Mouse (Mus musculus) left cerebral cortex, adult 18-20 months (tissue): ENCODE measurements around the gene Caps2. TPM values are rescaled to one million over a fixed set of nuclear protein-coding genes. Genes with fewer than 3 reads are reported as not detected.
"Not testable (repeated sequence)": the region's sequence is repeated elsewhere in the genome, so short reads cannot be mapped to it uniquely, and the experiment has no call there.

ENCODE experiments used
- DNase-seq, 2 experiments: peaks; one replicate each; pipeline ENCODE4 v3.0.0; 2021 to 2022; ENCODE audit warnings: low spot score in 2 of 2, mixed read lengths in 1 of 2
- long read RNA-seq, 2 experiments: library from polyadenylated mRNA; stranded (forward); transcript quantifications; one replicate each; pipeline ENCODE4 v2.0.0; 2021
- total RNA-seq, 2 experiments: library from RNA; stranded (reverse); gene quantifications; 2 replicates each; pipeline ENCODE4 v1.2.3; 2021

The Caps2 gene
- total RNA-seq = under 1 TPM in 1 of 2 experiments, not detected in 1; 0.16 TPM
- long read RNA-seq, experiment 1 = 0 reads
- long read RNA-seq, experiment 2 = 0 reads

- no peak for DNase-seq
These were observed at the start of gene Caps2 for GRCm38 (mm10) chr10:112163168-112163766. Gene Caps2, plus strand, starts transcription at chr10:112163621.

GRCm38 (mm10) chr10:112125090-112125489 is 38.3 kb upstream of the Caps2 start:
- DNase-seq = not testable (repeated sequence)

- DNase-seq = not testable (repeated sequence)
These were observed 35.7 kb upstream of the Caps2 start for GRCm38 (mm10) chr10:112127682-112128230.

GRCm38 (mm10) chr10:112132194-112132593 is 31.2 kb upstream of the Caps2 start:
- no peak for DNase-seq

GRCm38 (mm10) chr10:112138050-112138870 is 25.2 kb upstream of the Caps2 start:
- DNase-seq = peak; percentile 18 to 22

- DNase-seq = no peak
These were observed 24.5 kb upstream of the Caps2 start for GRCm38 (mm10) chr10:112138871-112139430.

- DNase-seq = no peak
These were observed 23.6 kb upstream of the Caps2 start for GRCm38 (mm10) chr10:112139834-112140233.

GRCm38 (mm10) chr10:112159882-112160560 is 3.4 kb upstream of the Caps2 start, which contains the start of gene Glipr1l3:
Gene Glipr1l3, minus strand, starts transcription at chr10:112160327.
- DNase-seq = peak; percentile 93 to 94

GRCm38 (mm10) chr10:112177027-112177426 is 13.6 kb downstream of the Caps2 start:
- DNase-seq = not testable (repeated sequence)

- not testable (repeated sequence) for DNase-seq
These were observed 30.5 kb downstream of the Caps2 start for GRCm38 (mm10) chr10:112193919-112194318.

GRCm38 (mm10) chr10:112203463-112203862 is 40.0 kb downstream of the Caps2 start:
- DNase-seq = peak; percentile 51 to 63

- DNase-seq = no peak
These were observed 63.7 kb downstream of the Caps2 start for GRCm38 (mm10) chr10:112227073-112227472.

GRCm38 (mm10) chr10:112229091-112229843 is 65.8 kb downstream of the Caps2 start:
- DNase-seq = not testable (repeated sequence)

- not testable (repeated sequence) for DNase-seq
These were observed 69.3 kb downstream of the Caps2 start for GRCm38 (mm10) chr10:112232733-112233132.

- not testable (repeated sequence) for DNase-seq
These were observed 72.0 kb downstream of the Caps2 start for GRCm38 (mm10) chr10:112235396-112235940.

GRCm38 (mm10) chr10:112248273-112248672 is 84.9 kb downstream of the Caps2 start:
- DNase-seq = no peak

GRCm38 (mm10) chr10:112263467-112263866 is 100.0 kb downstream of the Caps2 start:
- DNase-seq = peak; percentile 48 to 74
